Mouse (Mus musculus) embryonic facial prominence, embryonic 13.5 days (tissue): ENCODE results near the gene Hba-x. TPM values are rescaled to one million over a fixed set of nuclear protein-coding genes. Genes with fewer than 3 reads are reported as not detected.

ENCODE experiments used
- ATAC-seq: fragments of 200-750 bp; cut with Nextera tagmentation; 2 replicates; pipeline ENCODE4 v1.8.0; 2017; ENCODE audit warnings: low read depth; ENCODE audit not compliant: insufficient number of reproducible peaks, insufficient read depth, low FRiP score, low TSS enrichment
- H3K27ac ChIP-seq: fragments of 300-500 bp; sonication (generic); 2 replicates; pipeline ENCODE4 v1.5.1; 2015; ENCODE audit warnings: moderate library complexity, mild to moderate bottlenecking, inconsistent platforms
- H3K27me3 ChIP-seq: fragments of 300-500 bp; sonication (generic); 2 replicates; pipeline ENCODE4 v1.6.1; 2015; ENCODE audit warnings: mild to moderate bottlenecking, inconsistent platforms
- H3K36me3 ChIP-seq: fragments of 300-500 bp; sonication (generic); 2 replicates; pipeline ENCODE4 v1.6.1; 2015; ENCODE audit warnings: mild to moderate bottlenecking, inconsistent platforms
- H3K4me1 ChIP-seq: fragments of 300-500 bp; sonication (generic); 2 replicates; pipeline ENCODE4 v1.6.1; 2015; ENCODE audit warnings: inconsistent platforms
- H3K4me2 ChIP-seq: fragments of 300-500 bp; sonication (generic); 2 replicates; pipeline ENCODE4 v1.6.1; 2015; ENCODE audit warnings: moderate library complexity, mild to moderate bottlenecking, inconsistent platforms
- H3K4me3 ChIP-seq: fragments of 300-500 bp; sonication (generic); 2 replicates; pipeline ENCODE4 v1.5.1; 2015; ENCODE audit warnings: mild to moderate bottlenecking, inconsistent platforms
- H3K9ac ChIP-seq: fragments of 300-500 bp; sonication (generic); 2 replicates; pipeline ENCODE4 v1.6.1; 2015; ENCODE audit warnings: mild to moderate bottlenecking, inconsistent platforms
- H3K9me3 ChIP-seq: fragments of 300-500 bp; sonication (generic); 2 replicates; pipeline ENCODE4 v1.6.1; 2016; ENCODE audit warnings: inconsistent platforms
- WGBS: fragments of 180-500 bp; shearing (Covaris S2); methylation state at CpG from one replicate; pipeline ENCODE4 v1.1.7; 2015; ENCODE audit warnings: mixed read lengths; 5-methylcytosine and 5-hydroxymethylcytosine counted together
- polyA plus RNA-seq: library from polyadenylated mRNA; unstranded; fragments of >200 nt; fragmentation: Nextera tagmentation; extraction: Ambion mirVana; gene quantifications from 2 replicates; pipeline ENCODE4 v1.2.1, GENCODE M21; 2015

The Hba-x gene
- polyA plus RNA-seq, 1 experiment from 2014 or later: 590 TPM

GRCm38 (mm10) chr11:32303455-32303854, 27.3 kb downstream of the Hba-x start:
- Histone ChIP-seq H3K27me3 (peaks cover 20% of the 10 kb centered on the region), H3K27ac (no peak overlapping the region), H3K9ac (no peak overlapping the region), H3K4me2 (no peak overlapping the region), H3K9me3 (no peaks in the 10 kb centered on the region), H3K36me3 (no peaks in the 10 kb centered on the region), H3K4me3 (no peak overlapping the region), H3K4me1 (no peaks in the 10 kb centered on the region)
- no peak for ATAC-seq
- WGBS: 86% methylated on average over 1 of the region's 1 CpGs

GRCm38 (mm10) chr11:32307006-32307405, 30.8 kb downstream of the Hba-x start:
- ATAC-seq: no peak
- Histone ChIP-seq H3K4me1 (no peaks in the 10 kb centered on the region), H3K9ac (no peak overlapping the region), H3K27ac (no peak overlapping the region), H3K4me3 (no peak overlapping the region), H3K27me3 (peaks cover 3% of the 10 kb centered on the region; the same call in 1 of the 2 replicates), H3K36me3 (no peaks in the 10 kb centered on the region), H3K4me2 (no peak overlapping the region), H3K9me3 (no peaks in the 10 kb centered on the region)
- 79% methylated on average over 1 of the region's 1 CpGs for WGBS

- H3K27ac ChIP-seq: no peak overlapping the region
- WGBS: 59% methylated on average over 4 of the region's 4 CpGs
- H3K9ac ChIP-seq: no peak overlapping the region
- no peaks in the 10 kb centered on the region for H3K4me1 ChIP-seq
- ATAC-seq: no peak
- H3K9me3 ChIP-seq: no peaks in the 10 kb centered on the region
- no peak overlapping the region for H3K4me2 ChIP-seq
- H3K36me3 ChIP-seq: no peaks in the 10 kb centered on the region
- no peak overlapping the region for H3K4me3 ChIP-seq
- H3K27me3 ChIP-seq: no peaks in the 10 kb centered on the region
Measured at GRCm38 (mm10) chr11:32309446-32309845, 33.2 kb downstream of the Hba-x start.

- Histone ChIP-seq H3K9ac (no peak overlapping the region), H3K4me2 (no peak overlapping the region), H3K4me1 (no peaks in the 10 kb centered on the region), H3K9me3 (no peaks in the 10 kb centered on the region), H3K27me3 (no peaks in the 10 kb centered on the region), H3K27ac (no peak overlapping the region), H3K36me3 (no peaks in the 10 kb centered on the region), H3K4me3 (no peak overlapping the region)
- 63% methylated on average over 3 of the region's 3 CpGs for WGBS
- ATAC-seq: no peak
Measured at GRCm38 (mm10) chr11:32309928-32310327, 33.7 kb downstream of the Hba-x start.

GRCm38 (mm10) chr11:32316009-32316408, 39.8 kb downstream of the Hba-x start:
- no peaks in the 10 kb centered on the region for H3K9me3 ChIP-seq
- H3K4me2 ChIP-seq: no peak overlapping the region
- H3K9ac ChIP-seq: no peak overlapping the region
- no peaks in the 10 kb centered on the region for H3K36me3 ChIP-seq
- no peak overlapping the region for H3K27ac ChIP-seq
- no peaks in the 10 kb centered on the region for H3K4me1 ChIP-seq
- H3K27me3 ChIP-seq: no peaks in the 10 kb centered on the region
- 81% methylated on average over 3 of the region's 3 CpGs for WGBS
- no peak overlapping the region for H3K4me3 ChIP-seq
- no peak for ATAC-seq

DNA sequence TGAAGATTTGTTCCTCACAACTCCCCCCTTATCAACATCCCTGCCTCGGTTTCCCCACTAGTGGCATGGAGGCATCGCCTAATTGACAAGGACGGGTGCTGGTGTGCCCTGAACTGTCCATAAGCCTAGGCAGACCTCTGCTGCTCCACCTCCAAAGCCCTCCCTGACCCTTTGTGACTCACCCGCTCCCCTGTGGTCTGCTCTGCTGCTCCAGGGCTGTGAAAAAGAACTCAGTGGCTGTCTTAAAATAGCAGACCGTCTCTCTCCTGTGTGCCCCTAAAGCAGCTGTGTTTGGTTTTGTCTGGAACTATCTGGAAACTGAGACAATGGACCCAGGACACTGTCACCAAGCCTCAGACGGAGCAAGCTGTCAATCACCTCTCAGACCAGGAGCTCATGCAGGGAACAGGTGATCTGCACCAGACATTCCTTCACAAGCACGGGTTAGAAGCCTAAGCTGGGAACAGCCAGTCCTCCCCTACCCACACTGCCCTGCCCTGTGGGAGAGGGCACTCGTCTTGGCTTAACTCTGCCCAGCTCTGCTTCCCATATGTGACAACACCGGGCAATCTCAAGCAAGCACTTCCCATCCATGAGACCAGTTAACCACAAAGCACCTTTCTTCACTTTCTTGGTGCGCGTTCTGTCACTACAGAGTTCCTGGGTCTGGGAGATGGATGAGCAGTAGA, 44.5 kb downstream of the Hba-x start:
- 64% methylated on average over 11 of the region's 11 CpGs for WGBS
- ATAC-seq: no peak
- H3K4me3 ChIP-seq: no peak overlapping the region
- H3K4me1 ChIP-seq: peaks cover 5% of the 10 kb centered on the region; the same call in 1 of the 2 replicates
- H3K9me3 ChIP-seq: no peaks in the 10 kb centered on the region
- H3K9ac ChIP-seq: no peak overlapping the region
- no peaks in the 10 kb centered on the region for H3K27me3 ChIP-seq
- H3K4me2 ChIP-seq: no peak overlapping the region
- no peaks in the 10 kb centered on the region for H3K36me3 ChIP-seq
- no peak overlapping the region for H3K27ac ChIP-seq

- H3K9me3 ChIP-seq: no peaks in the 10 kb centered on the region
- H3K4me1 ChIP-seq: peaks cover 5% of the 10 kb centered on the region; the same call in 1 of the 2 replicates
- no peak overlapping the region for H3K27ac ChIP-seq
- no peak for ATAC-seq
- no peaks in the 10 kb centered on the region for H3K36me3 ChIP-seq
- 40% methylated on average over 8 of the region's 8 CpGs for WGBS
- H3K4me3 ChIP-seq: no peak overlapping the region
- H3K9ac ChIP-seq: no peak overlapping the region
- H3K4me2 ChIP-seq: no peak overlapping the region
- no peaks in the 10 kb centered on the region for H3K27me3 ChIP-seq
Measured at GRCm38 (mm10) chr11:32321196-32321565, 45.0 kb downstream of the Hba-x start.

GRCm38 (mm10) chr11:32324609-32325008, 48.4 kb downstream of the Hba-x start:
- Histone ChIP-seq H3K36me3 (no peaks in the 10 kb centered on the region), H3K4me2 (peak overlapping the region; percentile 55), H3K27ac (no peak overlapping the region), H3K9me3 (no peaks in the 10 kb centered on the region), H3K4me3 (peak overlapping the region; percentile 27), H3K4me1 (peaks cover 5% of the 10 kb centered on the region; the same call in 1 of the 2 replicates), H3K9ac (peak overlapping the region; percentile 60), H3K27me3 (0 out of 2 replicates have a peak, but pooled peaks cover 4% of the 10 kb centered on the region)
- WGBS: 12% methylated on average over 15 of the region's 15 CpGs
- peak; percentile 76 for ATAC-seq

Other genes with a start within 250 kb of the Hba-x start
- 0.31 and 0.43 TPM in 2 replicates for gene Il9r, start 76.1 kb upstream of the Hba-x start, polyA plus RNA-seq
- gene Snrnp25, start 71.0 kb upstream of the Hba-x start, polyA plus RNA-seq: 64.4 and 69.3 TPM in 2 replicates
- gene Rhbdf1, start 54.1 kb upstream of the Hba-x start, polyA plus RNA-seq: 55.5 and 55.9 TPM in 2 replicates
- 42.2 and 44.1 TPM in 2 replicates for gene Mpg, start 49.9 kb upstream of the Hba-x start, polyA plus RNA-seq
- gene Nprl3, start 8.7 kb upstream of the Hba-x start, polyA plus RNA-seq: 42.6 and 46.9 TPM in 2 replicates
- 3,202 and 4,502 TPM in 2 replicates for gene Hba-a1, start 7.1 kb downstream of the Hba-x start, polyA plus RNA-seq
- 1.6 and 3.7 TPM in 2 replicates for gene Hbq1b, start 10.6 kb downstream of the Hba-x start, polyA plus RNA-seq
- gene Hba-a2, start 20.1 kb downstream of the Hba-x start, polyA plus RNA-seq: 7,810 and 10,560 TPM in 2 replicates
- gene Hbq1a, start 23.7 kb downstream of the Hba-x start, polyA plus RNA-seq: 1.3 and 1.6 TPM in 2 replicates
- 29.4 and 30.1 TPM in 2 replicates for gene Sh3pxd2b, start 71.4 kb downstream of the Hba-x start, polyA plus RNA-seq
- 81.2 and 89.7 TPM in 2 replicates for gene Ubtd2, start 179.0 kb downstream of the Hba-x start, polyA plus RNA-seq